Mouse (Mus musculus) right cerebral cortex, adult 2 months (tissue): ENCODE results near the gene Tas2r103.

Experiments used
- DNase-seq, 2 experiments: peaks; one replicate each; pipeline ENCODE4 v3.0.0; 2021 to 2022; ENCODE audit warnings: low spot score in 2 of 2

Tas2r103 gene

GRCm38 (mm10) chr6:133037001-133037400, at the start of gene Tas2r103:
Gene Tas2r103, minus strand, starts transcription at chr6:133037101.
- no peak for DNase-seq

GRCm38 (mm10) chr6:133055716-133056115, 18.8 kb upstream of the Tas2r103 start, which contains the start of gene Tas2r140:
Gene Tas2r140, minus strand, starts transcription at chr6:133055816.
- no peak for DNase-seq
